Mouse (Mus musculus): ENCODE data around the gene Hes1. TPM values are rescaled to one million over a fixed set of nuclear protein-coding genes. Genes with fewer than 3 reads are reported as not detected.

Hes1 gene
- polyA plus RNA-seq, 1 experiment, result 35.8 TPM

- Histone ChIP-seq H3ac (ENCODE audit: control insufficient read depth, insufficient read length) (no peak overlapping the region), H3K36me3 (ENCODE audit: control insufficient read depth, insufficient read depth) (no peaks in the 10 kb centered on the region), H3K27me3 (ENCODE audit: control insufficient read depth, insufficient read depth, insufficient read length) (no peaks in the 10 kb centered on the region), H3K4me3 (no peak overlapping the region), H3K4me2 (ENCODE audit: low read depth) (no peak overlapping the region), H3K79me2 (ENCODE audit: control insufficient read depth, insufficient read depth) (no peaks in the 10 kb centered on the region)
- no peak for TF ChIP-seq E2F4 (IDR thresholded peaks at IDR 0.05; ENCODE audit: insufficient read depth)
- no peak for TF ChIP-seq CEBPB (IDR thresholded peaks at IDR 0.05; ENCODE audit: insufficient read depth, poor library complexity, severe bottlenecking)
- TF ChIP-seq MYOD1 (IDR thresholded peaks at IDR 0.05; ENCODE audit: control insufficient read depth in 1 of 3, insufficient read length in 2 of 3, low read depth in 2 of 3), result no peak
- TF ChIP-seq SRF (IDR thresholded peaks at IDR 0.05; ENCODE audit: control insufficient read depth, insufficient read length, low read depth), result no peak
- no peak for TF ChIP-seq TCF3 (IDR thresholded peaks at IDR 0.05; ENCODE audit: insufficient read length, low read depth)
- TF ChIP-seq POLR2AphosphoS2 (IDR thresholded peaks at IDR 0.05; ENCODE audit: insufficient read length, low read depth), result no peak
- no peak for TF ChIP-seq MYOG (IDR thresholded peaks at IDR 0.05; ENCODE audit: control insufficient read depth in 1 of 3, insufficient read depth in 1 of 3, insufficient read length in 2 of 3, low read depth in 2 of 3)
- TF ChIP-seq USF1 (IDR thresholded peaks at IDR 0.05; ENCODE audit: low read depth), result no peak
- no peak for TF ChIP-seq MAX (IDR thresholded peaks at IDR 0.05; ENCODE audit: low read depth)
- no peak for TF ChIP-seq POLR2A (IDR thresholded peaks at IDR 0.05; ENCODE audit: insufficient read length, low read depth)
- no peak for TF ChIP-seq REST (IDR thresholded peaks at IDR 0.05; ENCODE audit: insufficient read depth, insufficient read length)
Observed at GRCm38 (mm10) chr16:30056906-30057305, 7.3 kb upstream of the Hes1 start.

GRCm38 (mm10) chr16:30058974-30059717, 5.0 kb upstream of the Hes1 start:
- H3K79me2 ChIP-seq (ENCODE audit: control insufficient read depth, insufficient read depth), result no peaks in the 10 kb centered on the region
- no peak for TF ChIP-seq CEBPB (IDR thresholded peaks at IDR 0.05; ENCODE audit: insufficient read depth, poor library complexity, severe bottlenecking)
- no peak for TF ChIP-seq TCF3 (IDR thresholded peaks at IDR 0.05; ENCODE audit: insufficient read length, low read depth)
- TF ChIP-seq POLR2AphosphoS2 (IDR thresholded peaks at IDR 0.05; ENCODE audit: insufficient read length, low read depth), result no peak
- peak in 1 of 3 experiments; percentile 3 for TF ChIP-seq MYOD1 (IDR thresholded peaks at IDR 0.05; ENCODE audit: control insufficient read depth in 1 of 3, insufficient read length in 2 of 3, low read depth in 2 of 3)
- no peak for TF ChIP-seq TCF12 (IDR thresholded peaks at IDR 0.05; ENCODE audit: insufficient read depth, poor library complexity, severe bottlenecking)
- no peak for TF ChIP-seq SRF (IDR thresholded peaks at IDR 0.05; ENCODE audit: control insufficient read depth, insufficient read length, low read depth)
- TF ChIP-seq POLR2A (IDR thresholded peaks at IDR 0.05; ENCODE audit: insufficient read length, low read depth), result no peak
- TF ChIP-seq MAX (IDR thresholded peaks at IDR 0.05; ENCODE audit: low read depth), result no peak
- peak in 1 of 3 experiments; percentile 14 for TF ChIP-seq MYOG (IDR thresholded peaks at IDR 0.05; ENCODE audit: control insufficient read depth in 1 of 3, insufficient read depth in 1 of 3, insufficient read length in 2 of 3, low read depth in 2 of 3)
- no peak for TF ChIP-seq USF1 (IDR thresholded peaks at IDR 0.05; ENCODE audit: low read depth)
- no peak overlapping the region for H3K4me3 ChIP-seq
- H3ac ChIP-seq (ENCODE audit: control insufficient read depth, insufficient read length), result no peak overlapping the region
- no peaks in the 10 kb centered on the region for H3K27me3 ChIP-seq (ENCODE audit: control insufficient read depth, insufficient read depth, insufficient read length)
- no peaks in the 10 kb centered on the region for H3K36me3 ChIP-seq (ENCODE audit: control insufficient read depth, insufficient read depth)
- no peak overlapping the region for H3K4me2 ChIP-seq (ENCODE audit: low read depth)

- H3ac ChIP-seq (ENCODE audit: control insufficient read depth, insufficient read length), result no peak overlapping the region
- no peaks in the 10 kb centered on the region for H3K36me3 ChIP-seq (ENCODE audit: control insufficient read depth, insufficient read depth)
- TF ChIP-seq MYOG (IDR thresholded peaks at IDR 0.05; ENCODE audit: control insufficient read depth in 1 of 3, insufficient read depth in 1 of 3, insufficient read length in 2 of 3, low read depth in 2 of 3) (peak in 1 of 3 experiments; percentile 22), MYOD1 (IDR thresholded peaks at IDR 0.05; ENCODE audit: control insufficient read depth in 1 of 3, insufficient read length in 2 of 3, low read depth in 2 of 3) (peak in 1 of 3 experiments; percentile 29), TCF12 (IDR thresholded peaks at IDR 0.05; ENCODE audit: insufficient read depth, poor library complexity, severe bottlenecking) (no peak)
- no peaks in the 10 kb centered on the region for H3K27me3 ChIP-seq (ENCODE audit: control insufficient read depth, insufficient read depth, insufficient read length)
- H3K4me2 ChIP-seq (ENCODE audit: low read depth), result no peak overlapping the region
- no peaks in the 10 kb centered on the region for H3K79me2 ChIP-seq (ENCODE audit: control insufficient read depth, insufficient read depth)
- no peak overlapping the region for H3K4me3 ChIP-seq
Observed at GRCm38 (mm10) chr16:30060412-30060811, 3.8 kb upstream of the Hes1 start.

GRCm38 (mm10) chr16:30062242-30063030, 1.7 kb upstream of the Hes1 start:
- H3K79me2 ChIP-seq (ENCODE audit: control insufficient read depth, insufficient read depth), result peaks cover 14% of the 10 kb centered on the region
- no peaks in the 10 kb centered on the region for H3K27me3 ChIP-seq (ENCODE audit: control insufficient read depth, insufficient read depth, insufficient read length)
- H3K36me3 ChIP-seq (ENCODE audit: control insufficient read depth, insufficient read depth), result no peaks in the 10 kb centered on the region
- H3K4me3 ChIP-seq, result peak overlapping the region; percentile 99
- no peak overlapping the region for H3ac ChIP-seq (ENCODE audit: control insufficient read depth, insufficient read length)
- TF ChIP-seq USF1 (IDR thresholded peaks at IDR 0.05; ENCODE audit: low read depth), result no peak
- no peak for TF ChIP-seq E2F4 (IDR thresholded peaks at IDR 0.05; ENCODE audit: insufficient read depth)
- no peak for TF ChIP-seq REST (IDR thresholded peaks at IDR 0.05; ENCODE audit: insufficient read depth, insufficient read length)
- no peak for TF ChIP-seq SRF (IDR thresholded peaks at IDR 0.05; ENCODE audit: control insufficient read depth, insufficient read length, low read depth)
- no peak for TF ChIP-seq MYOD1 (IDR thresholded peaks at IDR 0.05; ENCODE audit: control insufficient read depth in 1 of 3, insufficient read length in 2 of 3, low read depth in 2 of 3)
- no peak for TF ChIP-seq TCF3 (IDR thresholded peaks at IDR 0.05; ENCODE audit: insufficient read length, low read depth)
- no peak for TF ChIP-seq MAX (IDR thresholded peaks at IDR 0.05; ENCODE audit: low read depth)
- TF ChIP-seq TCF12 (IDR thresholded peaks at IDR 0.05; ENCODE audit: insufficient read depth, poor library complexity, severe bottlenecking), result no peak
- TF ChIP-seq MYOG (IDR thresholded peaks at IDR 0.05; ENCODE audit: control insufficient read depth in 1 of 3, insufficient read depth in 1 of 3, insufficient read length in 2 of 3, low read depth in 2 of 3), result no peak
- TF ChIP-seq POLR2AphosphoS2 (IDR thresholded peaks at IDR 0.05; ENCODE audit: insufficient read length, low read depth), result no peak
- TF ChIP-seq CEBPB (IDR thresholded peaks at IDR 0.05; ENCODE audit: insufficient read depth, poor library complexity, severe bottlenecking), result no peak
- no peak for TF ChIP-seq POLR2A (IDR thresholded peaks at IDR 0.05; ENCODE audit: insufficient read length, low read depth)
- H3K4me2 ChIP-seq (ENCODE audit: low read depth), result peak overlapping the region; percentile 80
